Mouse (Mus musculus) heart, embryonic 15.5 days (tissue): Measurements from ENCODE around the gene Lrit2. TPM values are rescaled to one million over a fixed set of nuclear protein-coding genes. Genes with fewer than 3 reads are reported as not detected.

ENCODE experiments used
- ATAC-seq: fragments of 200-750 bp; cut with Nextera tagmentation; replicated peaks from 2 replicates; pipeline ENCODE4 v1.8.0; 2017; ENCODE audit warnings: low read depth, moderate TSS enrichment; ENCODE audit not compliant: insufficient number of reproducible peaks, insufficient read depth, low FRiP score
- H3K27ac ChIP-seq: fragments of 300-500 bp; sonication (generic); 2 replicates; pipeline ENCODE4 v1.5.1; 2015; ENCODE audit warnings: mild to moderate bottlenecking, inconsistent platforms
- H3K27me3 ChIP-seq: fragments of 300-500 bp; sonication (generic); 2 replicates; pipeline ENCODE4 v1.6.1; 2015; ENCODE audit warnings: inconsistent platforms
- H3K36me3 ChIP-seq: fragments of 300-500 bp; sonication (generic); 2 replicates; pipeline ENCODE4 v1.6.1; 2015; ENCODE audit warnings: mild to moderate bottlenecking, inconsistent platforms
- H3K4me1 ChIP-seq: fragments of 300-500 bp; sonication (generic); replicated peaks from 2 replicates; pipeline ENCODE4 v1.6.1; 2015; ENCODE audit warnings: inconsistent platforms
- H3K4me2 ChIP-seq: fragments of 300-500 bp; sonication (generic); 2 replicates; pipeline ENCODE4 v1.6.1; 2015; ENCODE audit warnings: inconsistent platforms, mild to moderate bottlenecking, moderate library complexity
- H3K4me3 ChIP-seq: fragments of 300-500 bp; sonication (generic); 2 replicates; pipeline ENCODE4 v1.5.1; 2015; ENCODE audit warnings: mild to moderate bottlenecking, inconsistent platforms
- H3K9ac ChIP-seq: fragments of 300-500 bp; sonication (generic); 2 replicates; pipeline ENCODE4 v1.6.1; 2015; ENCODE audit warnings: mild to moderate bottlenecking, inconsistent platforms
- H3K9me3 ChIP-seq: fragments of 300-500 bp; sonication (generic); replicated peaks from 2 replicates; pipeline ENCODE4 v1.6.1; 2016; ENCODE audit warnings: inconsistent platforms
- WGBS: fragments of 180-500 bp; shearing (Covaris S2); methylation state at CpG from one replicate; pipeline ENCODE4 v1.1.7; 2015; ENCODE audit warnings: mixed read lengths; 5-methylcytosine and 5-hydroxymethylcytosine counted together
- polyA plus RNA-seq: library from polyadenylated mRNA; unstranded; fragments of >200 nt; fragmentation: Nextera tagmentation; extraction: Ambion mirVana; gene quantifications from 2 replicates; pipeline ENCODE4 v1.2.1, GENCODE M21; 2015

Lrit2 gene
- polyA plus RNA-seq, 1 experiment from 2014 or later = not detected

GRCm38 (mm10) chr14:37112931-37113330 is 45.2 kb downstream of the Lrit2 start:
- Histone ChIP-seq H3K4me2 (no peak overlapping the region), H3K36me3 (no peaks in the 10 kb centered on the region), H3K4me1 (peaks cover 10% of the 10 kb centered on the region; the same call in 1 of the 2 replicates), H3K9ac (no peak overlapping the region), H3K27me3 (no peaks in the 10 kb centered on the region), H3K9me3 (no peaks in the 10 kb centered on the region), H3K4me3 (no peak overlapping the region), H3K27ac (no peak overlapping the region)
- 82% methylated on average over 7 of the region's 7 CpGs for WGBS
- no peak for ATAC-seq

- no peak within 1 kb of the TSS for H3K4me3 ChIP-seq
- no peaks in the 10 kb centered on the region for H3K27me3 ChIP-seq
- no peak within 1 kb of the TSS for H3K4me2 ChIP-seq
- no peaks in the 10 kb centered on the region for H3K9me3 ChIP-seq
- no peak within 1 kb of the TSS for H3K27ac ChIP-seq
- no peak within 1 kb of the TSS for H3K9ac ChIP-seq
- H3K36me3 ChIP-seq = no peaks in the 10 kb centered on the region
- H3K4me1 ChIP-seq = peaks cover 10% of the 10 kb centered on the region; the same call in 1 of the 2 replicates
- 59% methylated on average over 3 of the region's 3 CpGs for WGBS
- ATAC-seq = no peak
Observed at GRCm38 (mm10) chr14:37113922-37114321, 46.2 kb downstream of the Lrit2 start, which contains the start of gene 2610528A11Rik. Gene 2610528A11Rik (minus strand): TSS chr14:37114022.

GRCm38 (mm10) chr14:37119233-37119632 is 51.5 kb downstream of the Lrit2 start:
- Histone ChIP-seq H3K9ac (no peak overlapping the region), H3K4me2 (no peak overlapping the region), H3K4me3 (no peak overlapping the region), H3K27ac (no peak overlapping the region), H3K36me3 (peaks cover 27% of the 10 kb centered on the region), H3K27me3 (no peaks in the 10 kb centered on the region), H3K9me3 (no peaks in the 10 kb centered on the region), H3K4me1 (0 out of 2 replicates have a peak, but pooled peaks cover 2% of the 10 kb centered on the region)
- ATAC-seq = no peak
- 96% methylated on average over 4 of the region's 4 CpGs for WGBS

Other genes with a start within 250 kb of the Lrit2 start
- gene Ccser2, start 99.2 kb upstream of the Lrit2 start, polyA plus RNA-seq = 54.2 and 59.8 TPM in 2 replicates
- not detected in 2 replicates for gene Rgr, start 19.0 kb upstream of the Lrit2 start, polyA plus RNA-seq
- gene Lrit1, start 13.1 kb upstream of the Lrit2 start, polyA plus RNA-seq = not detected in 2 replicates
- 0.10 and 0.52 TPM in 2 replicates for gene Cdhr1, start 30.4 kb downstream of the Lrit2 start, polyA plus RNA-seq
- 1.1 and 2.4 TPM in 2 replicates for gene 2610528A11Rik, start 46.1 kb downstream of the Lrit2 start, polyA plus RNA-seq
- gene Ghitm, start 67.3 kb downstream of the Lrit2 start, polyA plus RNA-seq = 344 and 387 TPM in 2 replicates